Mouse (Mus musculus) embryonic fibroblast, embryonic 13.5 days (primary cell): ENCODE data around the gene Hoxd13.

ENCODE experiments used
- CTCF ChIP-seq: IDR thresholded peaks from 2 replicates; pipeline ENCODE4 v1.5.1; 2011; ENCODE audit warnings: mild to moderate bottlenecking, control low read depth, low read length, moderate library complexity, borderline replicate concordance; ENCODE audit not compliant: insufficient read depth
- POLR2A ChIP-seq: IDR thresholded peaks from 2 replicates; pipeline ENCODE4 v1.6.1; 2011; ENCODE audit warnings: low read depth, mild to moderate bottlenecking, control low read depth, low read length, moderate library complexity

- TF ChIP-seq CTCF (no peak), POLR2A (no peak)
Observed at GRCm38 (mm10) chr2:74658024-74658666, 10.0 kb upstream of the Hoxd13 start.
